Mouse (Mus musculus): ENCODE measurements around the gene Cxcl10. TPM values are rescaled to one million over a fixed set of nuclear protein-coding genes. Genes with fewer than 3 reads are reported as not detected.
A peak's percentile ranks its signal among the peaks of the same experiment; 100 is the strongest.

Gene Cxcl10
- polyA plus RNA-seq, 1 experiment = 9.6 TPM

- H3K27ac ChIP-seq (ENCODE audit: insufficient read depth, low read depth, low read length) = no peak within 1 kb of the TSS
Measured at GRCm38 (mm10) chr5:92309681-92310511, 38.8 kb downstream of the Cxcl10 start, which contains the start of gene Sdad1. Gene Sdad1, minus strand, starts transcription at chr5:92310479.

GRCm38 (mm10) chr5:92304291-92304690, 44.4 kb downstream of the Cxcl10 start:
- Histone ChIP-seq H3K27me3 (ENCODE audit: control insufficient read depth, insufficient read depth, low read length) (no peaks in the 10 kb centered on the region), H3K4me1 (ENCODE audit: control insufficient read depth, insufficient read depth, insufficient read length, low read length) (peaks cover 6% of the 10 kb centered on the region; the same call in 1 of the 2 replicates), H3K27ac (ENCODE audit: insufficient read depth, low read depth, low read length) (no peak overlapping the region), H3K4me3 (ENCODE audit: low read depth, low read length) (no peak overlapping the region), H3K36me3 (ENCODE audit: control insufficient read depth, insufficient read depth, low read length) (peaks cover 42% of the 10 kb centered on the region)
- TF ChIP-seq CTCF (IDR thresholded peaks at IDR 0.05; ENCODE audit: extremely low read depth, insufficient read length, insufficient replicate concordance, low read depth, low read length) (no peak), POLR2A (IDR thresholded peaks at IDR 0.05; ENCODE audit: low read depth, low read length) (no peak)
- 85% methylated on average over 3 of the region's 3 CpGs for WGBS

More at GRCm38 (mm10) chr5:92309681-92310511, 38.8 kb downstream of the Cxcl10 start, which contains the start of gene Sdad1:
- H3K36me3 ChIP-seq (ENCODE audit: control insufficient read depth, insufficient read depth, low read length) = peaks cover 5% of the 10 kb centered on the region; the same call in 1 of the 2 replicates
- 2% methylated on average over 41 of the region's 41 CpGs for WGBS
- TF ChIP-seq POLR2A (IDR thresholded peaks at IDR 0.05; ENCODE audit: low read depth, low read length) (peak; percentile 9; the same call in 1 of the 2 replicates), CTCF (IDR thresholded peaks at IDR 0.05; ENCODE audit: extremely low read depth, insufficient read length, insufficient replicate concordance, low read depth, low read length) (peak; percentile 79; the same call in 1 of the 2 replicates)
- peaks cover 6% of the 10 kb centered on the region; the same call in 1 of the 2 replicates for H3K4me1 ChIP-seq (ENCODE audit: control insufficient read depth, insufficient read depth, insufficient read length, low read length)
- H3K27me3 ChIP-seq (ENCODE audit: control insufficient read depth, insufficient read depth, low read length) = no peaks in the 10 kb centered on the region
- peak within 1 kb of the TSS; percentile 79 for H3K4me3 ChIP-seq (ENCODE audit: low read depth, low read length)

GRCm38 (mm10) chr5:92302149-92302840, 46.4 kb downstream of the Cxcl10 start:
- WGBS = 25% methylated on average over 13 of the region's 13 CpGs
- H3K4me3 ChIP-seq (ENCODE audit: low read depth, low read length) = no peak overlapping the region
- no peaks in the 10 kb centered on the region for H3K27me3 ChIP-seq (ENCODE audit: control insufficient read depth, insufficient read depth, low read length)
- peaks cover 45% of the 10 kb centered on the region for H3K36me3 ChIP-seq (ENCODE audit: control insufficient read depth, insufficient read depth, low read length)
- H3K4me1 ChIP-seq (ENCODE audit: control insufficient read depth, insufficient read depth, insufficient read length, low read length) = no peaks in the 10 kb centered on the region
- TF ChIP-seq CTCF (IDR thresholded peaks at IDR 0.05; ENCODE audit: extremely low read depth, insufficient read length, insufficient replicate concordance, low read depth, low read length) = no peak
- TF ChIP-seq POLR2A (IDR thresholded peaks at IDR 0.05; ENCODE audit: low read depth, low read length) = no peak
- peak overlapping the region; percentile 7; the same call in 1 of the 2 replicates for H3K27ac ChIP-seq (ENCODE audit: insufficient read depth, low read depth, low read length)

Other genes with a start within 250 kb of the Cxcl10 start
- gene Uso1, start 211.0 kb downstream of the Cxcl10 start, polyA plus RNA-seq (2012; rRNA removed) = 15.7 and 25.1 TPM in 2 replicates
- gene U90926, start 133.5 kb downstream of the Cxcl10 start, polyA plus RNA-seq (2012; rRNA removed) = not detected in 2 replicates
- gene Ppef2, start 92.6 kb downstream of the Cxcl10 start, polyA plus RNA-seq (2012; rRNA removed) = 0.36 and 1.4 TPM in 2 replicates
- gene Naaa, start 70.7 kb downstream of the Cxcl10 start, polyA plus RNA-seq (2012; rRNA removed) = 28.9 and 59.9 TPM in 2 replicates
- 2.4 and 4.2 TPM in 2 replicates for gene Sdad1, start 38.4 kb downstream of the Cxcl10 start, polyA plus RNA-seq (2012; rRNA removed)
- 1.8 and 7.9 TPM in 2 replicates for gene Cxcl9, start 20.8 kb downstream of the Cxcl10 start, polyA plus RNA-seq (2012; rRNA removed)
- gene Art3, start 17.1 kb downstream of the Cxcl10 start, polyA plus RNA-seq (2012; rRNA removed) = 1.1 and 1.9 TPM in 2 replicates
- gene Nup54, start 86.3 kb upstream of the Cxcl10 start, polyA plus RNA-seq (2012; rRNA removed) = 6.7 and 6.9 TPM in 2 replicates
- gene Scarb2, start 157.9 kb upstream of the Cxcl10 start, polyA plus RNA-seq (2012; rRNA removed) = 7.9 and 8.4 TPM in 2 replicates
- not detected in 2 replicates for gene Fam47e, start 206.2 kb upstream of the Cxcl10 start, polyA plus RNA-seq (2012; rRNA removed)

All from small intestine, adult 2 months (tissue).